Mouse (Mus musculus) gastrocnemius, postnatal 4 days (tissue): ENCODE results near the gene Thrb. TPM values are rescaled to one million over a fixed set of nuclear protein-coding genes. Genes with fewer than 3 reads are reported as not detected.

Source experiments
- DNase-seq, 2 experiments: peaks; one replicate each; pipeline ENCODE4 v3.0.0; 2021 to 2022; ENCODE audit warnings: low spot score in 2 of 2, mixed read lengths in 2 of 2
- total RNA-seq, 2 experiments: library from RNA; stranded (reverse); gene quantifications; 2 replicates each; pipeline ENCODE4 v1.2.3; 2021

The Thrb gene
- total RNA-seq, 2 experiments from 2014 or later = 1.1 to 2.6 TPM

DNA sequence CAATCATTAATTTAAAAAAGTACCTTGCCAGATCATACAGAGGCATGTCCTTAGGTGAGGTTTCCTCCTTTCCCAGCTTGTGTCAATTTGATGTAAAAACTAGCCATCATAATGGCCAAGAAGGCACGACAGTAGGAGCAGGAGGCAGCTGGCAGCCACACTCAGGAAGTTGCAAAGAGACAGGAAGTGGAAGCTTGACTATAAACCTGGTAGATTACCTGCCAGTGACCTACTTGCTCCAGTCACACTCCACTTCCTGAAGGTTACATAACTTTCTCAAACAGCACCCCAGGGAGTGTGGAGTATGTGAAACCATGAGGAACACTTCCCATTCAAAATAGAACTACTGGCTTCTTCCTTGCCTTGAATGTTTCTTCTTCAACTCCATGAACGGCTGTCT, 361.7 kb downstream of the Thrb start:
- no peak for DNase-seq

DNA sequence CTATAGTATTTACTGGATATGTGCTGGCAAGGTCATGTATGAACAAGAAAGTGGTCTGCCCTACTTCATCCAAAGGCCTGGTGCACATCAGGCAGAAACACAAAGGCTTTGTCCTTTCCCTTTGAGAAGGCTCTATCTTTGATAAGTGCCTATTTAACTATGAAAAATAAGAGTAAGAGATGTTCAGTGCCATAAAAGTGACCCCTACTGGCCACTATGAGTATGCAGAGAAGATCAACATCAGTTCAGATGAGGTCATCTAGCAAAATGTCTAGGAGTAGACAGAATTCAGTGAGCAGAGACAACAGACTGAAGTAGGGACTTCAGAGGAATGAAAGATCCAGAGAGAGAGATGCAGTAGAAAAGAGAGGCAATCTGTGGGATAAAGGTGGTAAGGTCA, 362.3 kb downstream of the Thrb start:
- DNase-seq = no peak

- DNase-seq = no peak
Measured at GRCm38 (mm10) chr14:18027867-18028266, 367.8 kb downstream of the Thrb start.

- DNase-seq = no peak
Measured at GRCm38 (mm10) chr14:18029181-18029932, 369.3 kb downstream of the Thrb start.

- DNase-seq = no peak
Measured at GRCm38 (mm10) chr14:18031941-18032340, 371.9 kb downstream of the Thrb start.

- no peak for DNase-seq
Measured at GRCm38 (mm10) chr14:18036573-18036972, 376.5 kb downstream of the Thrb start.

- no peak for DNase-seq
Measured at GRCm38 (mm10) chr14:18062082-18062772, 402.2 kb downstream of the Thrb start.
